Mouse (Mus musculus): ENCODE data around the gene Sorcs2. TPM values are rescaled to one million over a fixed set of nuclear protein-coding genes. Genes with fewer than 3 reads are reported as not detected.

Gene Sorcs2
- polyA plus RNA-seq, 1 experiment: not detected

- no peak overlapping the region for H3K4me3 ChIP-seq (ENCODE audit: insufficient read depth, low read depth, low read length)
- H3K27ac ChIP-seq (ENCODE audit: insufficient read depth, low read depth, low read length): no peak overlapping the region
- H3K4me1 ChIP-seq (ENCODE audit: control insufficient read depth, insufficient read depth, low read length): peaks cover 22% of the 10 kb centered on the region
- 61% methylated on average over 12 of the region's 12 CpGs for whole genome bisulfite sequencing
- TF ChIP-seq POLR2A (IDR thresholded peaks at IDR 0.05; ENCODE audit: insufficient read depth, low read depth, low read length): no peak
- no peak for TF ChIP-seq CTCF (IDR thresholded peaks at IDR 0.05; ENCODE audit: insufficient read depth, low read depth, low read length)
Measured at GRCm38 (mm10) chr5:36279896-36280295, 118.0 kb downstream of the Sorcs2 start.

GRCm38 (mm10) chr5:36274684-36275394, 123.1 kb downstream of the Sorcs2 start:
- H3K27ac ChIP-seq (ENCODE audit: insufficient read depth, low read depth, low read length): no peak overlapping the region
- peaks cover 12% of the 10 kb centered on the region for H3K4me1 ChIP-seq (ENCODE audit: control insufficient read depth, insufficient read depth, low read length)
- H3K4me3 ChIP-seq (ENCODE audit: insufficient read depth, low read depth, low read length): no peak overlapping the region
- 59% methylated on average over 6 of the region's 6 CpGs for WGBS
- TF ChIP-seq CTCF (IDR thresholded peaks at IDR 0.05; ENCODE audit: insufficient read depth, low read depth, low read length): no peak
- no peak for TF ChIP-seq POLR2A (IDR thresholded peaks at IDR 0.05; ENCODE audit: insufficient read depth, low read depth, low read length)

- H3K4me3 ChIP-seq (ENCODE audit: insufficient read depth, low read depth, low read length): no peak overlapping the region
- no peak for TF ChIP-seq CTCF (IDR thresholded peaks at IDR 0.05; ENCODE audit: insufficient read depth, low read depth, low read length)
- no peak for TF ChIP-seq POLR2A (IDR thresholded peaks at IDR 0.05; ENCODE audit: insufficient read depth, low read depth, low read length)
- 94% methylated on average over 3 of the region's 3 CpGs for WGBS
- no peak overlapping the region for H3K27ac ChIP-seq (ENCODE audit: insufficient read depth, low read depth, low read length)
- H3K4me1 ChIP-seq (ENCODE audit: control insufficient read depth, insufficient read depth, low read length): peaks cover 7% of the 10 kb centered on the region
Measured at GRCm38 (mm10) chr5:36267194-36267769, 130.7 kb downstream of the Sorcs2 start.

- H3K27ac ChIP-seq (ENCODE audit: insufficient read depth, low read depth, low read length): no peak overlapping the region
- H3K4me1 ChIP-seq (ENCODE audit: control insufficient read depth, insufficient read depth, low read length): peaks cover 34% of the 10 kb centered on the region
- 15% methylated on average over 12 of the region's 12 CpGs for WGBS
- TF ChIP-seq POLR2A (IDR thresholded peaks at IDR 0.05; ENCODE audit: insufficient read depth, low read depth, low read length): no peak
- no peak for TF ChIP-seq CTCF (IDR thresholded peaks at IDR 0.05; ENCODE audit: insufficient read depth, low read depth, low read length)
- H3K4me3 ChIP-seq (ENCODE audit: insufficient read depth, low read depth, low read length): no peak overlapping the region
Measured at GRCm38 (mm10) chr5:36260862-36261261, 137.1 kb downstream of the Sorcs2 start.

GRCm38 (mm10) chr5:36259691-36260124, 138.2 kb downstream of the Sorcs2 start:
- no peak overlapping the region for H3K27ac ChIP-seq (ENCODE audit: insufficient read depth, low read depth, low read length)
- no peak for TF ChIP-seq CTCF (IDR thresholded peaks at IDR 0.05; ENCODE audit: insufficient read depth, low read depth, low read length)
- TF ChIP-seq POLR2A (IDR thresholded peaks at IDR 0.05; ENCODE audit: insufficient read depth, low read depth, low read length): no peak
- WGBS: 53% methylated on average over 6 of the region's 6 CpGs
- peaks cover 27% of the 10 kb centered on the region for H3K4me1 ChIP-seq (ENCODE audit: control insufficient read depth, insufficient read depth, low read length)
- no peak overlapping the region for H3K4me3 ChIP-seq (ENCODE audit: insufficient read depth, low read depth, low read length)

- H3K4me3 ChIP-seq (ENCODE audit: insufficient read depth, low read depth, low read length): no peak overlapping the region
- WGBS: 84% methylated on average over 12 of the region's 12 CpGs
- peaks cover 27% of the 10 kb centered on the region for H3K4me1 ChIP-seq (ENCODE audit: control insufficient read depth, insufficient read depth, low read length)
- H3K27ac ChIP-seq (ENCODE audit: insufficient read depth, low read depth, low read length): no peak overlapping the region
- TF ChIP-seq CTCF (IDR thresholded peaks at IDR 0.05; ENCODE audit: insufficient read depth, low read depth, low read length) (no peak), POLR2A (IDR thresholded peaks at IDR 0.05; ENCODE audit: insufficient read depth, low read depth, low read length) (no peak)
Measured at GRCm38 (mm10) chr5:36258387-36259181, 139.4 kb downstream of the Sorcs2 start.

GRCm38 (mm10) chr5:36257008-36257407, 140.9 kb downstream of the Sorcs2 start:
- TF ChIP-seq CTCF (IDR thresholded peaks at IDR 0.05; ENCODE audit: insufficient read depth, low read depth, low read length) (no peak), POLR2A (IDR thresholded peaks at IDR 0.05; ENCODE audit: insufficient read depth, low read depth, low read length) (no peak)
- Histone ChIP-seq H3K4me3 (ENCODE audit: insufficient read depth, low read depth, low read length) (no peak overlapping the region), H3K27ac (ENCODE audit: insufficient read depth, low read depth, low read length) (no peak overlapping the region), H3K4me1 (ENCODE audit: control insufficient read depth, insufficient read depth, low read length) (peaks cover 31% of the 10 kb centered on the region)
- WGBS: 91% methylated on average over 5 of the region's 5 CpGs

GRCm38 (mm10) chr5:36254642-36255516, 143.1 kb downstream of the Sorcs2 start:
- Histone ChIP-seq H3K4me3 (ENCODE audit: insufficient read depth, low read depth, low read length) (no peak overlapping the region), H3K4me1 (ENCODE audit: control insufficient read depth, insufficient read depth, low read length) (peaks cover 24% of the 10 kb centered on the region), H3K27ac (ENCODE audit: insufficient read depth, low read depth, low read length) (no peak overlapping the region)
- TF ChIP-seq CTCF (IDR thresholded peaks at IDR 0.05; ENCODE audit: insufficient read depth, low read depth, low read length): no peak
- 68% methylated on average over 18 of the region's 18 CpGs for WGBS

All from olfactory bulb, adult 2 months (tissue).